14 mouse cellular contexts compared by ENCODE assay signal in genomic region chr9:46315807-46316365, GRCm38 (mm10). TPM values are rescaled to one million over a fixed set of nuclear protein-coding genes. Genes with fewer than 3 reads are reported as not detected.
DNase-seq lines count a peak whose midpoint lies in the region; ATAC-seq lines count a peak whose summit lies in the region.
"Had no signal": no experiment of that assay in that cellular context is flagged by ENCODE, and none has a peak within 500 bp of the region (broad histone marks: within the 10 kb centered on the region; RNA-seq: fewer than 3 reads in every experiment).

No protein-coding gene starts in this region.

- H3K4me3 ChIP-seq in neural tube, embryonic 11.5 days (ENCODE audit: low read depth, low read length) = no peak overlapping the region
- H3K4me3 ChIP-seq in hindbrain, embryonic 10.5 days = no peak overlapping the region; the same call in 1 of the 2 replicates
- no peak overlapping the region for H3K4me3 ChIP-seq in liver, embryonic 11.5 days (ENCODE audit: low read depth, low read length)
- H3K4me3 ChIP-seq in kidney, embryonic 14.5 days (ENCODE audit: low read length) = no peak overlapping the region
- H3K4me3 ChIP-seq: kidney, embryonic 15.5 days had no signal

- H3K4me1 ChIP-seq in neural tube, embryonic 11.5 days (ENCODE audit: control insufficient read depth, insufficient read depth, low read length) = peaks cover 16% of the 10 kb centered on the region
- H3K4me1 ChIP-seq in hindbrain, embryonic 10.5 days (replicated peaks) = peaks cover 31% of the 10 kb centered on the region
- H3K4me1 ChIP-seq in liver, embryonic 11.5 days (replicated peaks; ENCODE audit: control insufficient read depth, insufficient read depth, low read length) = no peaks in the 10 kb centered on the region
- H3K4me1 ChIP-seq in kidney, embryonic 14.5 days (ENCODE audit: control insufficient read depth, insufficient read depth, low read length) = peaks cover 12% of the 10 kb centered on the region; the same call in 1 of the 2 replicates

- no peak for DNase-seq in neural tube, embryonic 11.5 days (ENCODE audit: low spot score)
- DNase-seq in neural tube, embryonic 10.5 days (ENCODE audit: extremely low spot score, low spot score) = no peak
- DNase-seq in hindbrain, embryonic 10.5 days (ENCODE audit: low spot score) = peak; percentile 43
- peak; percentile 60 to 64 for DNase-seq in layer of hippocampus, postnatal 36 days
- DNase-seq in retina, embryonic 14.5 days (ENCODE audit: low spot score) = peak; percentile 34
- DNase-seq in liver, embryonic 11.5 days (ENCODE audit: low spot score) = no peak
- DNase-seq in cerebellum, adult 11-12 months = no peak
- DNase-seq: thymus, adult 18-20 months had no signal

- H3K9ac ChIP-seq in neural tube, embryonic 11.5 days (ENCODE audit: low read length) = no peak overlapping the region
- no peak overlapping the region for H3K9ac ChIP-seq in liver, embryonic 11.5 days (ENCODE audit: low read depth, low read length)
- no peak overlapping the region for H3K9ac ChIP-seq in kidney, embryonic 14.5 days (ENCODE audit: low read depth, low read length)
- H3K9ac ChIP-seq: kidney, embryonic 15.5 days had no signal

- H3K27me3 ChIP-seq in neural tube, embryonic 11.5 days (ENCODE audit: control insufficient read depth, insufficient read depth, low read length) = no peaks in the 10 kb centered on the region
- H3K27me3 ChIP-seq in hindbrain, embryonic 10.5 days (ENCODE audit: insufficient read depth, poor library complexity, severe bottlenecking) = peaks cover 2% of the 10 kb centered on the region; the same call in 1 of the 2 replicates
- H3K27me3 ChIP-seq in liver, embryonic 11.5 days (replicated peaks; ENCODE audit: control insufficient read depth, insufficient read depth, low read length) = 0 out of 2 replicates have a peak, but pooled peaks cover 2% of the 10 kb centered on the region
- H3K27me3 ChIP-seq in kidney, embryonic 14.5 days (ENCODE audit: control insufficient read depth, insufficient read depth, low read length) = no peaks in the 10 kb centered on the region; the same call in 1 of the 2 replicates

- H3K36me3 ChIP-seq in neural tube, embryonic 11.5 days (ENCODE audit: control insufficient read depth, insufficient read depth, low read length) = no peaks in the 10 kb centered on the region
- no peaks in the 10 kb centered on the region for H3K36me3 ChIP-seq in hindbrain, embryonic 10.5 days
- H3K36me3 ChIP-seq in liver, embryonic 11.5 days (ENCODE audit: control insufficient read depth, insufficient read depth, low read length) = no peaks in the 10 kb centered on the region
- no peaks in the 10 kb centered on the region for H3K36me3 ChIP-seq in kidney, embryonic 14.5 days (ENCODE audit: control insufficient read depth, insufficient read depth, low read length)
- H3K36me3 ChIP-seq: kidney, embryonic 15.5 days had no signal

- no peak overlapping the region for H3K27ac ChIP-seq in neural tube, embryonic 11.5 days (ENCODE audit: low read depth, low read length)
- H3K27ac ChIP-seq in hindbrain, embryonic 10.5 days = peak overlapping the region; percentile 72; the same call in 1 of the 2 replicates
- no peak overlapping the region for H3K27ac ChIP-seq in liver, embryonic 11.5 days (ENCODE audit: low read depth, low read length)
- no peak overlapping the region for H3K27ac ChIP-seq in kidney, embryonic 14.5 days (ENCODE audit: low read depth, low read length)
- H3K27ac ChIP-seq: kidney, embryonic 15.5 days had no signal

- 0 out of 2 replicates have a peak, but pooled peaks cover 3% of the 10 kb centered on the region for H3K9me3 ChIP-seq in neural tube, embryonic 11.5 days (ENCODE audit: control insufficient read depth, low read length)
- peaks cover 16% of the 10 kb centered on the region; the same call in 1 of the 2 replicates for H3K9me3 ChIP-seq in hindbrain, embryonic 10.5 days
- no peaks in the 10 kb centered on the region for H3K9me3 ChIP-seq in liver, embryonic 11.5 days (ENCODE audit: control insufficient read depth, low read length)
- H3K9me3 ChIP-seq in kidney, embryonic 14.5 days (ENCODE audit: control insufficient read depth, low read length) = no peaks in the 10 kb centered on the region

- peak; percentile 41; the same call in 1 of the 2 replicates for ATAC-seq in neural tube, embryonic 11.5 days (ENCODE audit: insufficient read depth, low FRiP score, low TSS enrichment)
- no peak for ATAC-seq in liver, embryonic 11.5 days (replicated peaks; ENCODE audit: low FRiP score)
- no peak for ATAC-seq in kidney, embryonic 14.5 days (ENCODE audit: low FRiP score, low TSS enrichment)

- H3K4me2 ChIP-seq in neural tube, embryonic 11.5 days (ENCODE audit: low read depth) = no peak overlapping the region
- no peak overlapping the region for H3K4me2 ChIP-seq in liver, embryonic 11.5 days
- H3K4me2 ChIP-seq in kidney, embryonic 14.5 days (replicated peaks; ENCODE audit: low read depth, low read length) = no peak overlapping the region
- H3K4me2 ChIP-seq: kidney, embryonic 15.5 days had no signal

- 25% methylated on average over 11 of the region's 11 CpGs for WGBS in neural tube, embryonic 11.5 days
- 34% methylated on average over 11 of the region's 11 CpGs for WGBS in hindbrain, embryonic 10.5 days
- 65% methylated on average over 11 of the region's 11 CpGs for WGBS in liver, embryonic 11.5 days
- 34% methylated on average over 11 of the region's 11 CpGs for WGBS in kidney, embryonic 14.5 days

RNA-seq across cellular contexts. Expression of gene 4931429L15Rik, which starts 3.9 kb away (rescaled TPM):
- polyA plus RNA-seq in neural tube, embryonic 11.5 days (2014; fragmentation: Nextera tagmentation; extraction: Ambion mirVana) = not detected in 2 replicates
- polyA plus RNA-seq in hindbrain, embryonic 10.5 days (2016; fragmentation: Nextera tagmentation; extraction: Ambion mirVana) = not detected in 2 replicates
- total RNA-seq in layer of hippocampus, postnatal 36 days (2021) = not detected
- not detected in 2 replicates for polyA plus RNA-seq in liver, embryonic 11.5 days (2014; fragmentation: Nextera tagmentation; extraction: Ambion mirVana)
- 0.23 TPM in 1 of 2 replicates, not detected in the other for polyA plus RNA-seq in kidney, embryonic 14.5 days (2014; fragmentation: Nextera tagmentation; extraction: Ambion mirVana)
- total RNA-seq: common myeloid progenitor, adult 5-6 weeks; liver, adult 2 months; megakaryocyte-erythroid progenitor cell, adult 5-6 weeks had no signal
- polyA plus RNA-seq: heart, embryonic 14.5 days; kidney, embryonic 15.5 days; liver, adult 2 months had no signal

RNA-seq across cellular contexts. Expression of gene Bud13, which starts 33.1 kb away (rescaled TPM):
- 26.4 and 28.5 TPM in 2 replicates for polyA plus RNA-seq in neural tube, embryonic 11.5 days (2014; fragmentation: Nextera tagmentation; extraction: Ambion mirVana)
- polyA plus RNA-seq in hindbrain, embryonic 10.5 days (2016; fragmentation: Nextera tagmentation; extraction: Ambion mirVana) = 28.6 and 30.5 TPM in 2 replicates
- total RNA-seq in layer of hippocampus, postnatal 36 days (2021) = 10 to 100 TPM; 11.1 to 12.1 TPM
- polyA plus RNA-seq in liver, embryonic 11.5 days (2014; fragmentation: Nextera tagmentation; extraction: Ambion mirVana) = 20.7 and 22.4 TPM in 2 replicates
- polyA plus RNA-seq in kidney, embryonic 14.5 days (2014; fragmentation: Nextera tagmentation; extraction: Ambion mirVana) = 23.0 and 28.6 TPM in 2 replicates

RNA-seq across cellular contexts. Expression of gene Zpr1, which starts 43.0 kb away (rescaled TPM):
- polyA plus RNA-seq in neural tube, embryonic 11.5 days (2014; fragmentation: Nextera tagmentation; extraction: Ambion mirVana) = 60.3 and 67.6 TPM in 2 replicates
- 64.2 and 75.9 TPM in 2 replicates for polyA plus RNA-seq in hindbrain, embryonic 10.5 days (2016; fragmentation: Nextera tagmentation; extraction: Ambion mirVana)
- 10 to 100 TPM; 37.9 to 40.6 TPM for total RNA-seq in layer of hippocampus, postnatal 36 days (2021)
- polyA plus RNA-seq in liver, embryonic 11.5 days (2014; fragmentation: Nextera tagmentation; extraction: Ambion mirVana) = 92.6 and 96.7 TPM in 2 replicates
- 55.0 and 64.2 TPM in 2 replicates for polyA plus RNA-seq in kidney, embryonic 14.5 days (2014; fragmentation: Nextera tagmentation; extraction: Ambion mirVana)

RNA-seq across cellular contexts. Expression of gene Apoa5, which starts 47.5 kb away (rescaled TPM):
- not detected in 2 replicates for polyA plus RNA-seq in neural tube, embryonic 11.5 days (2014; fragmentation: Nextera tagmentation; extraction: Ambion mirVana)
- 0.24 and 0.43 TPM in 2 replicates for polyA plus RNA-seq in hindbrain, embryonic 10.5 days (2016; fragmentation: Nextera tagmentation; extraction: Ambion mirVana)
- not detected for total RNA-seq in layer of hippocampus, postnatal 36 days (2021)
- 0.21 and 0.38 TPM in 2 replicates for polyA plus RNA-seq in liver, embryonic 11.5 days (2014; fragmentation: Nextera tagmentation; extraction: Ambion mirVana)
- polyA plus RNA-seq in kidney, embryonic 14.5 days (2014; fragmentation: Nextera tagmentation; extraction: Ambion mirVana) = not detected in 2 replicates
- total RNA-seq: common myeloid progenitor, adult 5-6 weeks; megakaryocyte-erythroid progenitor cell, adult 5-6 weeks had no signal
- polyA plus RNA-seq: heart, embryonic 14.5 days; kidney, embryonic 15.5 days had no signal

Comparison
In these comparisons a context has a peak if more than half of its experiments do, and no peak if none do; other contexts are left out.
1. DNase-seq: peak in hindbrain, embryonic 10.5 days (single experiment), layer of hippocampus, postnatal 36 days (2 of 2) and retina, embryonic 14.5 days (single experiment); none in neural tube, embryonic 11.5 days (single experiment), neural tube, embryonic 10.5 days (single experiment), liver, embryonic 11.5 days (single experiment) and cerebellum, adult 11-12 months (single experiment).